In genomic region chr2:115889212-115889611, GRCm38 (mm10) we compare ENCODE assay signal across 18 mouse cellular contexts.
"Had no signal": no experiment of that assay in that cellular context is flagged by ENCODE, and none has a peak within 500 bp of the region (broad histone marks: within the 10 kb centered on the region; RNA-seq: fewer than 3 reads in every experiment).

No protein-coding gene starts in this region.

- H3K4me3 ChIP-seq: left cerebral cortex, adult 2 months; limb, embryonic 13.5 days; liver, embryonic 12.5 days; liver, embryonic 15.5 days; lung, embryonic 15.5 days; megakaryocyte, embryonic 14.5 days; midbrain, embryonic 12.5 days; neural tube, embryonic 13.5 days; stomach, embryonic 15.5 days had no signal

- ATAC-seq: intestine, postnatal 0 days; liver, embryonic 12.5 days had no signal

- H3K4me2 ChIP-seq: limb, embryonic 13.5 days; liver, embryonic 12.5 days; liver, embryonic 15.5 days; lung, embryonic 15.5 days; midbrain, embryonic 12.5 days; neural tube, embryonic 13.5 days; stomach, embryonic 15.5 days had no signal

- H3K27ac ChIP-seq: left cerebral cortex, adult 2 months; limb, embryonic 13.5 days; liver, embryonic 12.5 days; liver, embryonic 15.5 days; lung, embryonic 15.5 days; midbrain, embryonic 12.5 days; neural tube, embryonic 13.5 days; stomach, embryonic 15.5 days had no signal

- H3K27me3 ChIP-seq: liver, embryonic 12.5 days; liver, embryonic 15.5 days; lung, embryonic 15.5 days; megakaryocyte, embryonic 14.5 days; midbrain, embryonic 12.5 days; stomach, embryonic 15.5 days had no signal

- H3K4me1 ChIP-seq: liver, embryonic 12.5 days; megakaryocyte, embryonic 14.5 days; stomach, embryonic 15.5 days had no signal

- H3K9me3 ChIP-seq: limb, embryonic 13.5 days; liver, embryonic 12.5 days; liver, embryonic 15.5 days; lung, embryonic 15.5 days; midbrain, embryonic 12.5 days; neural tube, embryonic 13.5 days; stomach, embryonic 15.5 days had no signal

- DNase-seq: kidney, postnatal 25 days; layer of hippocampus, postnatal 36 days; liver; lung, postnatal 10 days; retina, postnatal 1 day; right cerebral cortex, postnatal 25 days; spleen, adult 18-20 months; thymus, postnatal 25 days had no signal

- H3K36me3 ChIP-seq: limb, embryonic 13.5 days; liver, embryonic 12.5 days; liver, embryonic 15.5 days; lung, embryonic 15.5 days; midbrain, embryonic 12.5 days; neural tube, embryonic 13.5 days; stomach, embryonic 15.5 days had no signal

- H3K9ac ChIP-seq: limb, embryonic 13.5 days; liver, embryonic 12.5 days; liver, embryonic 15.5 days; lung, embryonic 15.5 days; midbrain, embryonic 12.5 days; neural tube, embryonic 13.5 days; stomach, embryonic 15.5 days had no signal
